Comparison of ENCODE assay signal across 15 mouse cellular contexts in the genomic region with DNA sequence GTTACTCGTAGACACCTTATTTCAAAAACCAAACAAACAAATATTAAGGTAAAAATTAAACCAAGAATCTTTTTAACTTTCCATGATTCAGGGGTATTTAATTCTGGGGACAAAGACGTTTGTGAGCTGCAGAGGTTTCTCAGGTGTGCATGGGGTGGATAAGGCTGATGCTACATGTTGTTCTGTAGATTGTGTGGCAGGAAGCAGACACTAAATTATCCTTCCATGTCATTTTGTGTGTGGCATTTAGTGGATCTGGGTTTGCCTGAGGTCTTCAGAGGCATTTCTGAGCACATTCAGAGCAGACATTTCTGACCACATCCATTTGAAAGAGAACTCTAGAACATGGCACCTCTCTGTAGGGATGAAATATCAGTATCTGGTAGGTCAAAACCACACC. TPM values are rescaled to one million over a fixed set of nuclear protein-coding genes. Genes with fewer than 3 reads are reported as not detected.
DNase-seq lines count a peak whose midpoint lies in the region; ATAC-seq and TF ChIP-seq lines count a peak whose summit lies in the region.
"Had no signal": no experiment of that assay in that cellular context is flagged by ENCODE, and none has a peak within 500 bp of the region (broad histone marks: within the 10 kb centered on the region; RNA-seq: fewer than 3 reads in every experiment).

No protein-coding gene starts in this region.

- H3K27me3 ChIP-seq in heart, embryonic 15.5 days = no peaks in the 10 kb centered on the region
- no peaks in the 10 kb centered on the region for H3K27me3 ChIP-seq in MEL (ENCODE audit: control insufficient read depth in 1 of 2, insufficient read depth in 2 of 2, low read length in 2 of 2)
- H3K27me3 ChIP-seq in liver, embryonic 14.5 days (ENCODE audit: control insufficient read depth, insufficient read depth, low read length) = no peaks in the 10 kb centered on the region
- H3K27me3 ChIP-seq in forebrain, embryonic 12.5 days = no peaks in the 10 kb centered on the region
- H3K27me3 ChIP-seq: hindbrain, embryonic 15.5 days; limb, embryonic 13.5 days had no signal

- no peak for TF ChIP-seq RAD21 in MEL (IDR thresholded peaks at IDR 0.05; ENCODE audit: low read depth, low read length)

- H3K4me3 ChIP-seq in gastrocnemius, adult 2 months = no peak overlapping the region
- H3K4me3 ChIP-seq in heart, embryonic 15.5 days = no peak overlapping the region
- peak overlapping the region in 1 of 2 experiments; percentile 71; a peak in 2 of 4 replicates for H3K4me3 ChIP-seq in MEL (ENCODE audit: control insufficient read depth in 1 of 2, insufficient read depth in 1 of 2, low read depth in 2 of 2, low read length in 2 of 2)
- no peak overlapping the region for H3K4me3 ChIP-seq in liver, embryonic 14.5 days (ENCODE audit: insufficient read depth in 1 of 2, low read depth in 2 of 2, low read length in 2 of 2)
- H3K4me3 ChIP-seq in forebrain, embryonic 12.5 days (replicated peaks) = no peak overlapping the region
- H3K4me3 ChIP-seq: embryonic facial prominence, embryonic 10.5 days; hindbrain, embryonic 15.5 days; limb, embryonic 13.5 days had no signal

- H3K4me2 ChIP-seq in heart, embryonic 15.5 days = no peak overlapping the region
- H3K4me2 ChIP-seq in liver, embryonic 14.5 days (ENCODE audit: low read depth) = peak overlapping the region; percentile 72
- H3K4me2 ChIP-seq in forebrain, embryonic 12.5 days = no peak overlapping the region
- H3K4me2 ChIP-seq: hindbrain, embryonic 15.5 days; limb, embryonic 13.5 days had no signal

- H3K79me2 ChIP-seq in MEL (ENCODE audit: control insufficient read depth, insufficient read depth, low read length, poor library complexity) = peaks cover 26% of the 10 kb centered on the region

- H3K4me1 ChIP-seq in heart, embryonic 15.5 days (replicated peaks) = peaks cover 64% of the 10 kb centered on the region
- H3K4me1 ChIP-seq in MEL (ENCODE audit: control insufficient read depth in 1 of 2, insufficient read depth in 2 of 2, low read length in 2 of 2) = peaks cover 49 to 51% of the 10 kb centered on the region in 2 experiments
- peaks cover 56 to 62% of the 10 kb centered on the region in 2 experiments for H3K4me1 ChIP-seq in liver, embryonic 14.5 days (replicated peaks; ENCODE audit: control insufficient read depth in 2 of 2, insufficient read depth in 2 of 2, low read length in 1 of 2)
- peaks cover 16% of the 10 kb centered on the region for H3K4me1 ChIP-seq in forebrain, embryonic 12.5 days

- ATAC-seq in heart, embryonic 15.5 days (replicated peaks; ENCODE audit: insufficient number of reproducible peaks, insufficient read depth, low FRiP score, low read depth) = no peak
- ATAC-seq in liver, embryonic 14.5 days (ENCODE audit: insufficient read depth) = no peak
- no peak for ATAC-seq in forebrain, embryonic 12.5 days (ENCODE audit: low FRiP score)
- ATAC-seq: forebrain, embryonic 14.5 days had no signal

- TF ChIP-seq CTCF in gastrocnemius, adult 2 months (IDR thresholded peaks at IDR 0.05) = no peak
- no peak for TF ChIP-seq CTCF in MEL (IDR thresholded peaks at IDR 0.05 in 2 of 3, conservative IDR thresholded peaks at IDR 0.05 in 1 of 3; ENCODE audit: control insufficient read depth in 1 of 3, insufficient read depth in 1 of 3, low read depth in 2 of 3, low read length in 3 of 3, poor library complexity in 1 of 3, severe bottlenecking in 1 of 3)
- no peak for TF ChIP-seq CTCF in liver, embryonic 14.5 days (IDR thresholded peaks at IDR 0.05; ENCODE audit: low read depth)

- intact Hi-C loops in gastrocnemius, adult 2 months (cut with DNase I) = no loop called here
- intact Hi-C loops in gastrocnemius, postnatal 14 days (cut with DNase I; ENCODE audit: low total_unique reads) = no loop called here

- WGBS in heart, embryonic 15.5 days = 82% methylated on average over 2 of the region's 2 CpGs
- 42% methylated on average over 2 of the region's 2 CpGs for WGBS in liver, embryonic 14.5 days (ENCODE audit: insufficient replicate concordance)
- WGBS in forebrain, embryonic 12.5 days = 85% methylated on average over 2 of the region's 2 CpGs

- TF ChIP-seq EP300 in MEL (IDR thresholded peaks at IDR 0.05; ENCODE audit: low read depth in 1 of 2, low read length in 2 of 2) = peak in 1 of 2 experiments; percentile 57; a peak in 2 of 4 replicates
- TF ChIP-seq EP300 in liver, embryonic 14.5 days (IDR thresholded peaks at IDR 0.05; ENCODE audit: low read depth) = no peak

- H3K9me3 ChIP-seq in heart, embryonic 15.5 days (replicated peaks) = no peaks in the 10 kb centered on the region
- no peaks in the 10 kb centered on the region for H3K9me3 ChIP-seq in MEL (replicated peaks; ENCODE audit: insufficient read depth, low read length)
- H3K9me3 ChIP-seq in liver, embryonic 14.5 days (ENCODE audit: control insufficient read depth, low read length) = no peaks in the 10 kb centered on the region
- no peaks in the 10 kb centered on the region for H3K9me3 ChIP-seq in forebrain, embryonic 12.5 days
- H3K9me3 ChIP-seq: embryonic facial prominence, embryonic 10.5 days; hindbrain, embryonic 15.5 days; limb, embryonic 13.5 days had no signal

- H3K27ac ChIP-seq in gastrocnemius, adult 2 months = peak overlapping the region; percentile 89
- H3K27ac ChIP-seq in heart, embryonic 15.5 days = peak overlapping the region; percentile 80
- H3K27ac ChIP-seq in MEL (ENCODE audit: control insufficient read depth, low read depth, low read length) = peak overlapping the region; percentile 98
- peak overlapping the region; percentile 83 for H3K27ac ChIP-seq in liver, embryonic 14.5 days
- H3K27ac ChIP-seq in forebrain, embryonic 12.5 days = no peak overlapping the region
- H3K27ac ChIP-seq: embryonic facial prominence, embryonic 10.5 days; hindbrain, embryonic 15.5 days; limb, embryonic 13.5 days had no signal

- no peak overlapping the region for H3K9ac ChIP-seq in heart, embryonic 15.5 days
- H3K9ac ChIP-seq in MEL (ENCODE audit: control insufficient read depth, low read depth, low read length, poor library complexity, severe bottlenecking) = peak overlapping the region; percentile 58
- H3K9ac ChIP-seq in liver, embryonic 14.5 days (replicated peaks) = no peak overlapping the region
- H3K9ac ChIP-seq in forebrain, embryonic 12.5 days = no peak overlapping the region
- H3K9ac ChIP-seq: hindbrain, embryonic 15.5 days; limb, embryonic 13.5 days had no signal

- H3K36me3 ChIP-seq in heart, embryonic 15.5 days = no peaks in the 10 kb centered on the region
- peaks cover 0 to 60% of the 10 kb centered on the region in 2 experiments; a peak in 2 of 4 replicates for H3K36me3 ChIP-seq in MEL (ENCODE audit: control insufficient read depth in 1 of 2, insufficient read depth in 2 of 2, low read length in 2 of 2)
- no peaks in the 10 kb centered on the region for H3K36me3 ChIP-seq in liver, embryonic 14.5 days (replicated peaks; ENCODE audit: control insufficient read depth, insufficient read depth, low read depth)
- H3K36me3 ChIP-seq in forebrain, embryonic 12.5 days (replicated peaks) = no peaks in the 10 kb centered on the region
- H3K36me3 ChIP-seq: embryonic facial prominence, embryonic 10.5 days; hindbrain, embryonic 15.5 days; limb, embryonic 13.5 days had no signal

- TF ChIP-seq POLR2A in MEL (IDR thresholded peaks at IDR 0.05; ENCODE audit: control insufficient read depth in 1 of 2, insufficient read depth in 1 of 2, low read depth in 1 of 2, low read length in 2 of 2, poor library complexity in 1 of 2) = no peak

- DNase-seq in gastrocnemius, adult 2 months = no peak
- no peak for DNase-seq in gastrocnemius, postnatal 14 days
- no peak for DNase-seq in heart, adult 9 months (ENCODE audit: low spot score in 2 of 2)
- DNase-seq in MEL (ENCODE audit: low read depth, low spot score) = peak; percentile 49
- DNase-seq in liver, embryonic 14.5 days (ENCODE audit: low read depth in 3 of 3, low spot score in 3 of 3) = no peak
- no peak for DNase-seq in left cerebral cortex, adult 9 months (ENCODE audit: low spot score in 2 of 2)
- DNase-seq: adrenal gland, postnatal 10 days; kidney, adult 11 months; layer of hippocampus, adult 9-11 months had no signal

TF ChIP-seq in MEL, 35 proteins besides CTCF, POLR2A, EP300 and RAD21:
- peak; percentile 51 for TF ChIP-seq RCOR1 (IDR thresholded peaks at IDR 0.05; ENCODE audit: low read depth, low read length)
- no peak for TF ChIP-seq ZNF384 (IDR thresholded peaks at IDR 0.05; ENCODE audit: low read depth, low read length)
- no peak for TF ChIP-seq SIN3A (IDR thresholded peaks at IDR 0.05; ENCODE audit: low read length)
- 0 out of 2 replicates have a peak, but pooled peaks have one; percentile 44 for TF ChIP-seq UBTF (IDR thresholded peaks at IDR 0.05; ENCODE audit: borderline replicate concordance, insufficient read depth, low read depth, low read length)
- TF ChIP-seq MAX (IDR thresholded peaks at IDR 0.05; ENCODE audit: low read length) = no peak; the same call in 1 of the 2 replicates
- no peak for TF ChIP-seq ZKSCAN1 (IDR thresholded peaks at IDR 0.05; ENCODE audit: low read depth, low read length)
- TF ChIP-seq TCF12 (IDR thresholded peaks at IDR 0.05; ENCODE audit: low read depth, low read length) = peak; percentile 56
- TF ChIP-seq ETS1 (IDR thresholded peaks at IDR 0.05; ENCODE audit: low read depth, low read length) = peak; percentile 18; the same call in 1 of the 2 replicates
- no peak for TF ChIP-seq ZMIZ1 (IDR thresholded peaks at IDR 0.05; ENCODE audit: low read depth, low read length)
- peak; percentile 61 for TF ChIP-seq GATA1 (IDR thresholded peaks at IDR 0.05; ENCODE audit: low read depth, low read length)
- TF ChIP-seq TAL1 (IDR thresholded peaks at IDR 0.05; ENCODE audit: low read length) = peak; percentile 51; the same call in 1 of the 2 replicates

RNA-seq across cellular contexts. Expression of a gene that starts 52.9 kb away (rescaled TPM):
- 10 to 100 TPM; 17.0 to 29.5 TPM for total RNA-seq in gastrocnemius, adult 2 months (2021)
- 10 to 100 TPM; 31.6 to 45.4 TPM for total RNA-seq in gastrocnemius, postnatal 14 days (2021)
- 112 and 118 TPM in 2 replicates for polyA plus RNA-seq in heart, embryonic 15.5 days (2015; fragmentation: Nextera tagmentation; extraction: Ambion mirVana)
- total RNA-seq in MEL (2012; rRNA removed) = 14.0 and 33.0 TPM in 2 replicates
- polyA plus RNA-seq in MEL (2012; ENCODE audit: insufficient read depth in 1 of 2, insufficient read length in 2 of 2, low read depth in 1 of 2, low replicate concordance in 2 of 2, missing spikeins in 1 of 2) = 10 to 100 TPM in 1 of 2 experiments, not detected in 1; 52.9 TPM
- polyA plus RNA-seq in liver, embryonic 14.5 days (2012; rRNA removed) = 8.2 and 12.7 TPM in 2 replicates
- 21.7 and 26.7 TPM in 2 replicates for polyA plus RNA-seq in liver, embryonic 14.5 days (2014; fragmentation: Nextera tagmentation; extraction: Ambion mirVana)
- polyA plus RNA-seq in forebrain, embryonic 12.5 days (2016; fragmentation: Nextera tagmentation; extraction: Ambion mirVana) = 48.5 and 51.2 TPM in 2 replicates
